Mouse (Mus musculus) limb, embryonic 12.5 days (tissue): Measurements from ENCODE around the gene Mast3. TPM values are rescaled to one million over a fixed set of nuclear protein-coding genes. Genes with fewer than 3 reads are reported as not detected.

Experiments used
- ATAC-seq: fragments of 200-750 bp; cut with Nextera tagmentation; 2 replicates; pipeline ENCODE4 v1.8.0; 2017; ENCODE audit warnings: low read depth, moderate TSS enrichment; ENCODE audit not compliant: insufficient number of reproducible peaks, insufficient read depth, low FRiP score, low TSS enrichment
- H3K27ac ChIP-seq: fragments of 300-500 bp; sonication (generic); 2 replicates; pipeline ENCODE4 v1.5.1; 2016; ENCODE audit warnings: mild to moderate bottlenecking, moderate library complexity
- H3K27me3 ChIP-seq: fragments of 300-500 bp; sonication (generic); 2 replicates; pipeline ENCODE4 v1.6.1; 2016; ENCODE audit warnings: mild to moderate bottlenecking, moderate library complexity
- H3K36me3 ChIP-seq: fragments of 300-500 bp; sonication (generic); 2 replicates; pipeline ENCODE4 v1.6.1; 2016; ENCODE audit warnings: mild to moderate bottlenecking, moderate library complexity
- H3K4me1 ChIP-seq: fragments of 300-500 bp; sonication (generic); replicated peaks from 2 replicates; pipeline ENCODE4 v1.6.1; 2016
- H3K4me2 ChIP-seq: fragments of 300-500 bp; sonication (generic); 2 replicates; pipeline ENCODE4 v1.6.1; 2016; ENCODE audit warnings: mild to moderate bottlenecking, moderate library complexity
- H3K4me3 ChIP-seq: fragments of 300-500 bp; sonication (generic); replicated peaks from 2 replicates; pipeline ENCODE4 v1.5.1; 2016; ENCODE audit warnings: mild to moderate bottlenecking
- H3K9ac ChIP-seq: fragments of 300-500 bp; sonication (generic); replicated peaks from 2 replicates; pipeline ENCODE4 v1.6.1; 2016; ENCODE audit warnings: mild to moderate bottlenecking, moderate library complexity
- H3K9me3 ChIP-seq: fragments of 300-500 bp; sonication (generic); 2 replicates; pipeline ENCODE4 v1.6.1; 2016; ENCODE audit warnings: mild to moderate bottlenecking, moderate library complexity
- WGBS: fragments of 180-500 bp; shearing (Covaris S2); methylation state at CpG from one replicate; pipeline ENCODE4 v1.1.7; 2016; 5-methylcytosine and 5-hydroxymethylcytosine counted together
- polyA plus RNA-seq: library from polyadenylated mRNA; unstranded; fragments of >200 nt; fragmentation: Nextera tagmentation; extraction: Ambion mirVana; gene quantifications from 2 replicates; pipeline ENCODE4 v1.2.1, GENCODE M21; 2016

Mast3 gene
- polyA plus RNA-seq, 1 experiment from 2014 or later: 13.2 TPM

- Histone ChIP-seq H3K27me3 (peaks cover 11% of the 10 kb centered on the region), H3K4me3 (peak overlapping the region; percentile 73), H3K4me2 (peak overlapping the region; percentile 70), H3K36me3 (peaks cover 35% of the 10 kb centered on the region), H3K9me3 (no peaks in the 10 kb centered on the region), H3K4me1 (peaks cover 51% of the 10 kb centered on the region), H3K9ac (peak overlapping the region; percentile 87), H3K27ac (peak overlapping the region; percentile 57; the same call in 1 of the 2 replicates)
- WGBS: 81% methylated on average over 7 of the region's 7 CpGs
- ATAC-seq: no peak
Observed at GRCm38 (mm10) chr8:70791294-70791701, 13.6 kb downstream of the Mast3 start.

DNA sequence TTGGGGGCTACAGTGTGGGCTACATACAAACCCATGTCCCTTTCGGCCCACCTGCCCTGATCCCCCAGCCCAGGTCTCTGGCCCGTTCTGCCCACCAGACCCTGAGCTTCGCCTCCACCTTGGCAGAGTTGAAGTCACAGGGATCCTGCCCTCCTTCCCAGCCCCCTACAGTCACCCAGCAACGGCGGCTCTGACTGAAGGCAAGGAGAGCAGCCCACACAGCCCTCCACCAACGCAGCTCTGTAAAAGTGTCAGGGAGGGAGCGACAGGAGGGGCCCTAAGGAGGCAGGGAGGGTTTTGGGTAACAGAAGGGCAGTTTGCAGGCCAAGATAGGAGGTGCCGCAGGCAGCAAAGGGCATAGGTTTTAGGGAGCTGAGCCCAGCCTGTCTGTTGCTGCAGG, 14.0 kb downstream of the Mast3 start:
- H3K4me1 ChIP-seq: peaks cover 51% of the 10 kb centered on the region
- peak overlapping the region; percentile 57; the same call in 1 of the 2 replicates for H3K27ac ChIP-seq
- H3K4me3 ChIP-seq: peak overlapping the region; percentile 73
- 57% methylated on average over 8 of the region's 8 CpGs for WGBS
- peak overlapping the region; percentile 87 for H3K9ac ChIP-seq
- H3K9me3 ChIP-seq: no peaks in the 10 kb centered on the region
- peaks cover 10% of the 10 kb centered on the region; the same call in 1 of the 2 replicates for H3K27me3 ChIP-seq
- H3K36me3 ChIP-seq: peaks cover 40% of the 10 kb centered on the region
- no peak for ATAC-seq
- H3K4me2 ChIP-seq: peak overlapping the region; percentile 70

- Histone ChIP-seq H3K4me2 (no peak overlapping the region), H3K9me3 (no peaks in the 10 kb centered on the region), H3K9ac (no peak overlapping the region), H3K27me3 (0 out of 2 replicates have a peak, but pooled peaks cover 3% of the 10 kb centered on the region), H3K27ac (no peak overlapping the region), H3K4me1 (peaks cover 51% of the 10 kb centered on the region), H3K4me3 (no peak overlapping the region), H3K36me3 (peaks cover 58% of the 10 kb centered on the region)
- no peak for ATAC-seq
- 78% methylated on average over 10 of the region's 10 CpGs for WGBS
Observed at GRCm38 (mm10) chr8:70789046-70789445, 15.8 kb downstream of the Mast3 start.

GRCm38 (mm10) chr8:70787941-70788667, 16.8 kb downstream of the Mast3 start:
- WGBS: 19% methylated on average over 30 of the region's 30 CpGs
- no peak for ATAC-seq
- H3K4me2 ChIP-seq: peak overlapping the region; percentile 17
- no peak overlapping the region for H3K4me3 ChIP-seq
- 0 out of 2 replicates have a peak, but pooled peaks cover 3% of the 10 kb centered on the region for H3K27me3 ChIP-seq
- H3K9ac ChIP-seq: no peak overlapping the region
- peaks cover 46% of the 10 kb centered on the region for H3K4me1 ChIP-seq
- H3K9me3 ChIP-seq: no peaks in the 10 kb centered on the region
- no peak overlapping the region for H3K27ac ChIP-seq
- peaks cover 67% of the 10 kb centered on the region for H3K36me3 ChIP-seq

DNA sequence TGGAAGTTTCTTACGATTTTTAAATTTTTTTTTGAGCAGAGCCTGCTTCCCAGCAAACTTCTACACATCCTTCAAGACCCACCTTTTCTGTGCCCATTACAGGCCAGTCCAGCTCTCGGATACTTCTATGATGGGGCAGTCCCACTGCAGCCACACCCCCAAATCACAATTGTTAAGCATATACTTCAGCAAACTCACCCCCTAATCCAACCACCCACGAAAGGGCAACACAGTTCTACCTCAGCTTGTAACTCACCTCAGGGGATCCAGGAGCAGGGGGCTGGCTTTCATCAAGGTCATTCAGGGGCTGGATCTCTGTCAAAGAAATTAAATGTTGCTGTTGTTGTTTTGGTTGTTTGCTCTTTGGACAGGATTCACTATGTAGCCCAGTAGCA, 17.8 kb downstream of the Mast3 start:
- H3K4me1 ChIP-seq: peaks cover 39% of the 10 kb centered on the region
- H3K4me3 ChIP-seq: no peak overlapping the region
- no peaks in the 10 kb centered on the region for H3K9me3 ChIP-seq
- no peak for ATAC-seq
- H3K9ac ChIP-seq: no peak overlapping the region
- no peak overlapping the region for H3K4me2 ChIP-seq
- WGBS: 85% methylated on average over 3 of the region's 3 CpGs
- H3K36me3 ChIP-seq: peaks cover 78% of the 10 kb centered on the region
- 0 out of 2 replicates have a peak, but pooled peaks cover 3% of the 10 kb centered on the region for H3K27me3 ChIP-seq
- no peak overlapping the region for H3K27ac ChIP-seq

DNA sequence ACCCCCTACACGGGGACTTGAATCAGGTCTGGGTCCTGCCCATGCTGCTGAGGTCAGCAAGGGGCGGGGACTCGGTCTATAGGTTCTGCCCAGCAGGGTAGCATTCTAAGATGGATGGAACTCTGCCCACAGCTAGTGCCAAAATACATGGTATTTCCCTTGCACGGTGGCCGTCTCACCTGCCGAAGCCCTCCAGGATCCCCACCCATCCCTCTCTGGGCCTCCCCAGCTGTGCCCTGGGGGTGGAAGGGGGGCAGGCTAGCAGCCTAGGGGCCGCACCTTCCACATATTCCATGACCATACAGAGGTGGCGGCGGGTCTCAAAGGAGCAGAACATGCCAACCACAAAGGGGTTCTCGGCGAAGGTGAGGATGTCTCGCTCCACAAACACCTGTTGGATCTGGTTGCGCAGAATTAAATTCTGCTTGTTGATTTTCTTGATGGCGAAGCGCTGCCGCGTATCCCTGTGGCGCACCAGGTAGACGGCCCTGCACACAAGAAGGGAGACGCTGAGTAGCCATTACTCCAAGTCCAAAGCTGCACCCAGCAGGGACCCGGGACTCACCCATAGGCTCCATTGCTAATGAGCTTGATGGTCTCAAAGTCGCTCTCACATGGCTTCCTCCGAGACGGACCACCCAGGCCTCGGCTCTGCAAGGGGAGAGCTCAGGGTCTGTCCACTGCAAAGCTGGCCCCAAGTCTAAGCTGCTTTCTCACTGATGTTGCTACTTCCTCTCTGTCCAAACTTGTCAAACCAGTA, 18.4 kb downstream of the Mast3 start:
- peaks cover 84% of the 10 kb centered on the region for H3K36me3 ChIP-seq
- 86% methylated on average over 25 of the region's 25 CpGs for WGBS
- no peak overlapping the region for H3K4me3 ChIP-seq
- H3K27me3 ChIP-seq: 0 out of 2 replicates have a peak, but pooled peaks cover 3% of the 10 kb centered on the region
- no peak overlapping the region for H3K9ac ChIP-seq
- no peak overlapping the region for H3K27ac ChIP-seq
- H3K9me3 ChIP-seq: no peaks in the 10 kb centered on the region
- ATAC-seq: no peak
- H3K4me1 ChIP-seq: peaks cover 34% of the 10 kb centered on the region
- no peak overlapping the region for H3K4me2 ChIP-seq

GRCm38 (mm10) chr8:70780093-70780492, 24.8 kb downstream of the Mast3 start:
- H3K4me3 ChIP-seq: no peak overlapping the region
- no peak for ATAC-seq
- 80% methylated on average over 11 of the region's 11 CpGs for WGBS

DNA sequence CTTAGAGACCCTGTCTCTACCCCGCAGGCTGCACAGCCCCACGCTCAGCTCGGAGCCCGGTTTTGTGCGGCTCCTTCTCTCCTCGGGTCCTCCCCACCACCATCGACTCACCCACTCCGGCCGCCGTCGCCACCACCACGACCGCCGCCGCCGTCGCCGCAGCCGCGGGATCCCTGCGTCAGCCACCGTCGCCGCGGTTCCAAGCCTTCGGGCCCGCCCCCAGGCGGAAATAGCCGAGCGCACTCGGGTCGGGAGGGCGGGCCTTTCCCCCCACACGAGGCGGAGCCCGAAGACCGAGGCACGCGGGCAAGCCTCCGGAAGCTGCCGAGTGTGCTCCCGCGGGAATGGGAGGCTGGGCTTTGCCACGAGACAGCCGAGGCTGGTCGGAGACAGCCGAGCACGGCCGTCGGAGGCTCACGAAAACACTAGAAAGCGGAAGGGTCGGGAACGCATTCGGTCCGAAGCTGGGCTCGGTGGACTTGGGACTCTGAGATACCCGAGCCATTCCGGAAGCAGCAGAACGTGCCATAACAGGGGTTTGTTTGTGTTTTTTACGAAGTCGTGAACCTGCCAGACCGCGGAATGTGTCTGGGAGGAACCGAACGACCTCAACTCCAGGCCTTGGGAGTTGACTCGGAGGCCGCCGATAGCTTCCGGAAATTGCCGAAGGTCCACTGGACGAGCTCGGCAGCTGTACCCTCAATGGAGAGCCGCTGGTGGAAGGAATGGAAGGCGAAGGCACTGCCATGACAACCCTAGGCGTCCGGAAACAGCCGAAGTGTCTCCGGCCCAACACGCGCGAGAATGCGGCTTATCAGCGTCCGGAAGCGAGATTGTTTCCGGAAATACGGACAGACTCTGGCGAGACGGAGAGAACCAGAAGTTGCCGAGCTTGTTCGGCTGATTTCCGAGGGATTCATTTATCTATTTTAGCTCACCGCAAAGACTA, 28.1 kb downstream of the Mast3 start, which contains the start of gene Pik3r2:
Gene Pik3r2 (minus strand): TSS at position 218 of the 949 bp plus-strand sequence.
- Histone ChIP-seq H3K27me3 (no peaks in the 10 kb centered on the region), H3K4me2 (peak within 1 kb of the TSS; percentile 87), H3K4me3 (peak within 1 kb of the TSS; percentile 84), H3K9ac (peak within 1 kb of the TSS; percentile 96), H3K9me3 (no peaks in the 10 kb centered on the region), H3K27ac (peak within 1 kb of the TSS; percentile 97), H3K36me3 (peaks cover 73% of the 10 kb centered on the region), H3K4me1 (peaks cover 43% of the 10 kb centered on the region)
- peak; percentile 88 for ATAC-seq
- WGBS: under 1% methylated on average over 94 of the region's 94 CpGs

More at GRCm38 (mm10) chr8:70780093-70780492, 24.8 kb downstream of the Mast3 start:
- peaks cover 73% of the 10 kb centered on the region for H3K36me3 ChIP-seq
- no peak overlapping the region for H3K4me2 ChIP-seq
- peaks cover 19% of the 10 kb centered on the region for H3K4me1 ChIP-seq
- no peaks in the 10 kb centered on the region for H3K9me3 ChIP-seq
- no peak overlapping the region for H3K27ac ChIP-seq
- H3K27me3 ChIP-seq: no peaks in the 10 kb centered on the region
- H3K9ac ChIP-seq: no peak overlapping the region

DNA sequence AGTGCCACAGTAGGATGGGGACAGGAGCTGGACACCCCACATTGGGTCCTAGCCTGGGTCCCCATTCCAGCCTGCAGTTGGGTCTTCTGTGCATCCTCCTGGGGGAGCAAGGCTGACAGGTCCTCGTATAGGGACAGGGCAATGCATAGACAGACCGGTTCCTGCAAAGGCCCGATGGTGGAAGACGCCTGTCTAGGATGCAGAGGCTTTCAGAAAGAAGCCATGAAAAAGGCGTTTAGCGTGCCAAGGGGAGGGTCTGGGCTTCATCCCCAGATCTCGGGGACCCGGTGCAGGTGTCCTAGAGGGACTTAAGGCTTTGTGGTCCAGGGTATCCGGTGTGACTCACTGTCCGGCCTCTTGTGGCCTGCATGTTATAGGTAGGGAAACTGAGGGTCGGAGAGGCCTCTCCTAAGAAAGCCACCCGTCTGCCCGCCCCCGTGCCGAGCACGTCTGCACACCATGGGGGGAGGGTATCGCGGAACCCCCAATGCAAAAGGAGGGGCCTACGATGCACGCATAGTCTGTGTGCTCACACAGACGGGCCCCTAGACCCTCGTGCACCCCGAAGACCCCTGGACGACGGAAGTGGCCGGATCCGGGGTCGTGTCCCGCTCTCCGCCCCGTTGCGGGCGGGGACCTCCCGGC, 28.9 kb downstream of the Mast3 start:
- 3% methylated on average over 34 of the region's 34 CpGs for WGBS
- Histone ChIP-seq H3K4me1 (peaks cover 43% of the 10 kb centered on the region), H3K4me2 (peak overlapping the region; percentile 87), H3K27ac (peak overlapping the region; percentile 97; the same call in 1 of the 2 replicates), H3K36me3 (peaks cover 73% of the 10 kb centered on the region), H3K27me3 (no peaks in the 10 kb centered on the region), H3K9ac (peak overlapping the region; percentile 96), H3K4me3 (peak overlapping the region; percentile 84), H3K9me3 (no peaks in the 10 kb centered on the region)
- peak; percentile 14 for ATAC-seq

DNA sequence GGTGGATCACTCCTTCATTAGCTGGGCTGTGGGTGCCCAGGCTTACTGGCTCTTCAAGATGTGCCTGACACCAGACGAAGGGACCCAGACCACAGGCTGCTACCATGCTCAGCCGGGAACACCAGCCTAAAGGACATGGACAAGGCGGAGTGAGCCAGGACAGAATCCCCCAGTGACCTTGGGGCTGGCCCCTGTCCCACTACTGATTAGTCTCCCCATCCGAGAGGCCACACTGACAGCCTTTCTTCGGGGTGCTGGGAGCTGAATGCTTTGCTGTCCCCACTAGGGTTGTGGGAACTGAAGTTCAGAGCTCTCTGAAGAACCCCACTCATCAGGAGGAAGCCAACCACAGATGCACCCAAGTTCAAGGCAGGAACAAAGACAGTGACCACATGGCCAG, 29.6 kb downstream of the Mast3 start:
- Histone ChIP-seq H3K4me3 (peak overlapping the region; percentile 84), H3K9me3 (no peaks in the 10 kb centered on the region), H3K4me2 (peak overlapping the region; percentile 87), H3K27ac (no peak overlapping the region), H3K9ac (peak overlapping the region; percentile 96), H3K4me1 (peaks cover 43% of the 10 kb centered on the region), H3K27me3 (no peaks in the 10 kb centered on the region), H3K36me3 (peaks cover 73% of the 10 kb centered on the region)
- 94% methylated on average over 5 of the region's 5 CpGs for WGBS
- ATAC-seq: no peak
